ENCODE assay signal across 8 mouse cellular contexts in the genomic region with DNA sequence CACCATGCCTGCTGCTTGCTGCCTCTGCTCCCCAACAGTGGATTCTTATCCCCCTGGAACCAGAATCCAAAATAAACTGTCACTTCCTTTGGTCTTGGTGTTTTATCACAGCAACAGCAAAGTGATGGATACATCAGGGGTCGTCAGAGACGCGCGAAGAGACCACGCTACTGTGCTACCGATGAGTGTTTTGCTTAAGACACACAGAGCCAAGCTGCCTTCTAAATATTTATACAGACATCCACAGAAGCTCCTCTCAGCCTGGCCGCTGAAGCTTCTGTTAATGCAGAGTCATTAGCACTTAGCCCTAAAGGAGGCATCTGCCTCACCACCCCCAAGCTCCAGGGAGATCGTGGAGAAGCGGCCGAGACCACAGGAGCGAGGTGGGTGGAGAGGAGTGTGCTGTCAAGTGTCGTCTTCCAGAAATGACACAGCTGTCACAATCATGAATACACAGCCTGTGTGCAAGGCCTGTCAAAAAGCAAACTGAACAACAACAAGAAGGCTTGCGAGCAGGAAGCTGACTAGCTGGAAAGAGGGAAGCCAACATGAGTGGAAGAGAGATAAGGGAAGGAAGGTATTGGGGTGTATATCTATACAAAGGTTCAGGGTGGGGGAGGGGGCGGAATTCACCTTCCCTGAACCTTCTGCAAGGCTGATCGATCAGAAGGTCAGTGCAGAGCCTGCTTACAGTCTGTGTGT.
A peak's percentile ranks its signal among the peaks of the same experiment; 100 is the strongest.
DNase-seq lines count a peak whose midpoint lies in the region; ATAC-seq and TF ChIP-seq lines count a peak whose summit lies in the region.

No protein-coding gene starts in this region.

- H3K9me3 ChIP-seq in heart, embryonic 12.5 days (replicated peaks): peaks cover 3% of the 10 kb centered on the region; the same call in 1 of the 2 replicates
- H3K9me3 ChIP-seq in MEL (replicated peaks; ENCODE audit: insufficient read depth, low read length): no peaks in the 10 kb centered on the region
- H3K9me3 ChIP-seq in hindbrain, embryonic 15.5 days: no peaks in the 10 kb centered on the region
- H3K9me3 ChIP-seq in midbrain, embryonic 10.5 days (replicated peaks): no peaks in the 10 kb centered on the region; the same call in 1 of the 2 replicates

- H3K4me1 ChIP-seq in heart, embryonic 12.5 days (replicated peaks): peaks cover 21% of the 10 kb centered on the region
- H3K4me1 ChIP-seq in MEL (ENCODE audit: control insufficient read depth in 1 of 2, insufficient read depth in 2 of 2, low read length in 2 of 2): peaks cover 16 to 43% of the 10 kb centered on the region in 2 experiments
- peaks cover 6% of the 10 kb centered on the region for H3K4me1 ChIP-seq in hindbrain, embryonic 15.5 days (replicated peaks)
- H3K4me1 ChIP-seq in midbrain, embryonic 10.5 days: peaks cover 21% of the 10 kb centered on the region

- H3K79me2 ChIP-seq in MEL (ENCODE audit: control insufficient read depth, insufficient read depth, low read length, poor library complexity): no peaks in the 10 kb centered on the region

- H3K27me3 ChIP-seq in heart, embryonic 12.5 days (replicated peaks): no peaks in the 10 kb centered on the region
- no peaks in the 10 kb centered on the region for H3K27me3 ChIP-seq in MEL (ENCODE audit: control insufficient read depth in 1 of 2, insufficient read depth in 2 of 2, low read length in 2 of 2)
- no peaks in the 10 kb centered on the region for H3K27me3 ChIP-seq in hindbrain, embryonic 15.5 days
- H3K27me3 ChIP-seq in midbrain, embryonic 10.5 days (ENCODE audit: low read depth, poor library complexity, severe bottlenecking): no peaks in the 10 kb centered on the region

- TF ChIP-seq CTCF in MEL (IDR thresholded peaks at IDR 0.05 in 2 of 3, conservative IDR thresholded peaks at IDR 0.05 in 1 of 3; ENCODE audit: control insufficient read depth in 1 of 3, insufficient read depth in 1 of 3, low read depth in 2 of 3, low read length in 3 of 3, poor library complexity in 1 of 3, severe bottlenecking in 1 of 3): no peak

- no peak overlapping the region for H3K9ac ChIP-seq in heart, embryonic 12.5 days
- H3K9ac ChIP-seq in MEL (ENCODE audit: control insufficient read depth, low read depth, low read length, poor library complexity, severe bottlenecking): peak overlapping the region; percentile 31; the same call in 1 of the 2 replicates
- no peak overlapping the region for H3K9ac ChIP-seq in hindbrain, embryonic 15.5 days

- 29% methylated on average over 15 of the region's 15 CpGs for WGBS in heart, embryonic 12.5 days
- WGBS in hindbrain, embryonic 15.5 days: 48% methylated on average over 15 of the region's 15 CpGs
- WGBS in midbrain, embryonic 10.5 days: 72% methylated on average over 15 of the region's 15 CpGs

- H3K36me3 ChIP-seq in heart, embryonic 12.5 days: no peaks in the 10 kb centered on the region
- peaks cover 0 to 19% of the 10 kb centered on the region in 2 experiments; a peak in 2 of 4 replicates for H3K36me3 ChIP-seq in MEL (ENCODE audit: control insufficient read depth in 1 of 2, insufficient read depth in 2 of 2, low read length in 2 of 2)
- H3K36me3 ChIP-seq in hindbrain, embryonic 15.5 days: no peaks in the 10 kb centered on the region
- H3K36me3 ChIP-seq in midbrain, embryonic 10.5 days: no peaks in the 10 kb centered on the region

- no peak overlapping the region for H3K4me3 ChIP-seq in heart, embryonic 12.5 days
- H3K4me3 ChIP-seq in MEL (ENCODE audit: control insufficient read depth in 1 of 2, insufficient read depth in 1 of 2, low read depth in 2 of 2, low read length in 2 of 2): peak overlapping the region; percentile 28
- H3K4me3 ChIP-seq in hindbrain, embryonic 15.5 days: no peak overlapping the region
- no peak overlapping the region for H3K4me3 ChIP-seq in midbrain, embryonic 10.5 days

- TF ChIP-seq POLR2A in MEL (IDR thresholded peaks at IDR 0.05; ENCODE audit: control insufficient read depth in 1 of 2, insufficient read depth in 1 of 2, low read depth in 1 of 2, low read length in 2 of 2, poor library complexity in 1 of 2): peak in 1 of 2 experiments; percentile 30; a peak in 1 of 4 replicates

- TF ChIP-seq EP300 in MEL (IDR thresholded peaks at IDR 0.05; ENCODE audit: low read depth in 1 of 2, low read length in 2 of 2): peak; percentile 84 to 85

- ATAC-seq in heart, embryonic 12.5 days (ENCODE audit: insufficient number of reproducible peaks, low FRiP score): 0 out of 2 replicates have a peak, but pooled peaks have one; percentile 22
- peak; percentile 27; the same call in 1 of the 2 replicates for ATAC-seq in hindbrain, embryonic 15.5 days (ENCODE audit: low FRiP score, low read depth)
- ATAC-seq in erythroblast, adult 5-6 weeks (replicated peaks; ENCODE audit: low FRiP score, poor library complexity, severe bottlenecking): no peak

- H3K27ac ChIP-seq in heart, embryonic 12.5 days (ENCODE audit: poor library complexity, severe bottlenecking): no peak overlapping the region
- peak overlapping the region; percentile 73 for H3K27ac ChIP-seq in MEL (ENCODE audit: control insufficient read depth, low read depth, low read length)
- no peak overlapping the region for H3K27ac ChIP-seq in hindbrain, embryonic 15.5 days (replicated peaks)
- H3K27ac ChIP-seq in midbrain, embryonic 10.5 days (replicated peaks): 0 out of 2 replicates have a peak overlapping the region, but pooled peaks have one; percentile 49

- no peak for TF ChIP-seq RAD21 in MEL (IDR thresholded peaks at IDR 0.05; ENCODE audit: low read depth, low read length)

- DNase-seq in heart, adult 9 months (ENCODE audit: low spot score in 2 of 2): no peak
- peak; percentile 82 for DNase-seq in MEL (ENCODE audit: low read depth, low spot score)
- DNase-seq in midbrain, embryonic 10.5 days (ENCODE audit: low spot score): no peak
- no peak for DNase-seq in testis, postnatal 14 days (ENCODE audit: low spot score)
- DNase-seq in spleen, postnatal 14 days (ENCODE audit: low spot score in 2 of 2): no peak

- H3K4me2 ChIP-seq in heart, embryonic 12.5 days: peak overlapping the region; percentile 35; the same call in 1 of the 2 replicates
- H3K4me2 ChIP-seq in hindbrain, embryonic 15.5 days: no peak overlapping the region

TF ChIP-seq in MEL, 35 proteins besides CTCF, POLR2A, EP300 and RAD21:
- peak; percentile 90 for TF ChIP-seq GATA1 (IDR thresholded peaks at IDR 0.05; ENCODE audit: low read depth, low read length)
- TF ChIP-seq ETS1 (IDR thresholded peaks at IDR 0.05; ENCODE audit: low read depth, low read length): peak; percentile 83
- TF ChIP-seq TCF12 (IDR thresholded peaks at IDR 0.05; ENCODE audit: low read depth, low read length): peak; percentile 67
- TF ChIP-seq E2F4 (IDR thresholded peaks at IDR 0.05; ENCODE audit: borderline replicate concordance, low read depth, low read length): no peak
- 0 out of 2 replicates have a peak, but pooled peaks have one; percentile 21 for TF ChIP-seq ELF1 (IDR thresholded peaks at IDR 0.05; ENCODE audit: low read depth, low read length)
- peak; percentile 25; the same call in 1 of the 2 replicates for TF ChIP-seq CHD2 (IDR thresholded peaks at IDR 0.05; ENCODE audit: low read length)
- no peak; the same call in 1 of the 2 replicates for TF ChIP-seq RCOR1 (IDR thresholded peaks at IDR 0.05; ENCODE audit: low read depth, low read length)
- TF ChIP-seq BHLHE40 (IDR thresholded peaks at IDR 0.05; ENCODE audit: borderline replicate concordance, low read depth, low read length): peak; percentile 15; the same call in 1 of the 2 replicates
- peak; percentile 39 for TF ChIP-seq TAL1 (IDR thresholded peaks at IDR 0.05; ENCODE audit: low read length)
- peak; percentile 85 for TF ChIP-seq MXI1 (IDR thresholded peaks at IDR 0.05; ENCODE audit: low read depth, low read length)
- peak; percentile 92 for TF ChIP-seq SIN3A (IDR thresholded peaks at IDR 0.05; ENCODE audit: low read length)
- no peak for TF ChIP-seq SMC3 (IDR thresholded peaks at IDR 0.05; ENCODE audit: low read depth, low read length)

Comparison
In these comparisons a context has a peak if more than half of its experiments do, and no peak if none do; other contexts are left out.
1. H3K27ac ChIP-seq: peak in MEL (single experiment) and midbrain, embryonic 10.5 days (single experiment); none in heart, embryonic 12.5 days (single experiment) and hindbrain, embryonic 15.5 days (single experiment).
2. H3K4me3 ChIP-seq: peak in MEL (2 of 2); none in heart, embryonic 12.5 days (single experiment), hindbrain, embryonic 15.5 days (single experiment) and midbrain, embryonic 10.5 days (single experiment).